Mouse (Mus musculus) urinary bladder, postnatal 10 days (tissue): ENCODE results near the gene Ryk.

ENCODE experiments used
- DNase-seq: peaks from one replicate; pipeline ENCODE4 v3.0.0; 2022; ENCODE audit warnings: low spot score

The Ryk gene

DNA sequence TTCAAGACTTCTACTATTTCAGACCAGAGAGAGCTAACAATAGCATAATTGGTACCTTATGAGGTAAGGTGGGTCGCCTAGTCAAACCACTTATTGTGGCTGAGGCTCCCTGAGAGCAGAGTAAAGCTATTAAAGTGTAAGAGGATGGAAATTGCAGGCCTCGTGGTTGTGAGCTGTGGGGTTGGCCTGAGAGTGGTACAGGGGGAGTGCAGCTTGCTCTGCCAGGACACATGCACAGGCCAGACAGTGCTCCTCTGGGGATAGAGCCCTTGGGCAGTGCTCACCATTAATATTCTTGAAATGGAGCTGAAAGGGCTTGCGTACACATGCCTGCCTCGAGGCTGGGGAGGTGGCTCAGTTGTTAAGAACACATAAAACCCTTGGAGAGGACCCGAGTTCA is 23.6 kb downstream of the Ryk start:
- no peak for DNase-seq

DNA sequence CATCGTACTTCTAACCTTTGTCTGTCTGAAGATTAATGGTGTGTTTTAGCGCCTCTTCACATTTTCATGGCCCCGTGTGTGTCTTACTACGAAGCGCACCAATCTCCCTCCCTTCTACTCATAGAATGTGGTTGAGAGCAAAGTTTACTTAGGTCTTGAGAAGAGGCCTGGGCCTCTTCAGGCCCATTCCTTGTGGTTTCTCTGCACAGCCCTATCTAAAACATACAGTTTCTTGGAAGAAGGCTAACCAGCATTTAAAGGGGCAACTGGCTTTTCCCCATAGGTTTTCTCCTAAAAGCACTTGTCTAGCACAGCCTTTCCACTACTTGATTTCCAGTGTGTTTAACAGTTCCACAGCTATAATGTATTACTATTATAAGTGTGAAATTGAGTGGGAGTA is 24.7 kb downstream of the Ryk start:
- DNase-seq, result no peak

DNA sequence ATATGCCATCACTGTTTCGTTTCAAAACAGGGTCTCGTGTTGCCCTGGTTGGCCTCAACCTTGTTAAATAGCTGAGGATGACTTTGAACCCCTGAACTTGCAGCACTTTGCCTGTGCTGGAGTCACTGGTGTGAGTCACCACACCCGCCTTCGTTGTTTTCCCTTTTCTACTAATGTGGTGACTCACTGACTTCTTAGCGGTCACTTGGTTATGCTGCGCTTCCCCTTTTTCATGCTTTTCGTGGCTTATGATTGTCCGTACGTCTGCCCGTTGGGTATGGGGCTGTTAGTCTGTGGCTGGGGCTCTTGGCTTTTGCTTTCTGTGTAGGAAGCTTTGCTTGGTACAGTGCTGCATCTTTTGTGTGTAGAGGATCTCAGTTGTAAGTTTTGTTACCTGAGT is 25.2 kb downstream of the Ryk start:
- no peak for DNase-seq

DNA sequence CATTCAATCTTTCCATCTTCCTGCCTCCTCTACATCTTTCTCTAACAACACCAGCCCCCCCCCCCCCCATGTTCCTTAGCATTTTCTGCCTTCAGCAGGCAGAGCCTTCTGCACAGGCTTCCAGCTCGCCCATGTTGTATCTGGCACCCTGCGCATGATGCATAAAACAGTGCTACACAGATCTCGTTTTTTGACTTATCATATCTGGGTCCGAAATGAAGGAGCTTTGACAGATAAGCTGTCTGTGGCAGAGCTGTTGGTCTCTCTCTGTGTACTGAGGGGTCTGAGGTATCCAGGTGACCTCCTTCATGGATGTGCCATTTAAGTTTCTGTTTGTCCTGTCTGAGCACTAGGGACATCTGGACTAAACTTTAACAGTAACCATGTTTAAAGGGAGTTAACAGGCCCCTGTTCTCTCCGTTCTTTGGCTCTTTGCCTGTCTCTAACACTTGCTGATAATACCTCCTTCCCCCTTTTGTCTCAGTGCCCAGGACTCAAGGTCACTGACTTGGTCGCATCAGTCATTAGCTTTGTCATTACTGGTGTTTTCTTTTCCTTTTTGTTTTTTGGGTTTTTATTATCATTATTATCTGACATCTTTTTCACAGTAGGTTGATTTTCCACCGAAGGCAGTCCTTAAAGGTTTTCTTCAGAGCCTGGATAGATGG is 26.2 kb downstream of the Ryk start:
- no peak for DNase-seq

DNA sequence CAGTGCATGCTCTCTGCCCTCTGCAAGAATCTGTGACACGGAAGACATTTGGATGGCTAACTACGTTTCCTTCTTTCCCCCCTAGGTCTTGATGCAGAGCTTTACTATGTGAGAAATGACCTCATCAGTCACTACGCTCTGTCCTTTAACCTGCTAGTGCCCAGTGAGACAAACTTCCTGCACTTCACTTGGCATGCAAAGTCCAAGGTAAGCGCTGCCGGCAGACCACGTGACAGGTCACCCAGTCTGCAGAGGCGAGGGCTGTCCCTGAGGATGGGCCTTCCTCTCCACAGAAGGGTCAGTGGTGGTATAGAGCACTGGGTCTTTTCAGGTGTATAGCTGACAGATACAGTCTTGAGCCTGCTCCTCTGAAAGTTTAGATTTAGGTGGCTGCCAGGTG is 27.1 kb downstream of the Ryk start:
- no peak for DNase-seq

DNA sequence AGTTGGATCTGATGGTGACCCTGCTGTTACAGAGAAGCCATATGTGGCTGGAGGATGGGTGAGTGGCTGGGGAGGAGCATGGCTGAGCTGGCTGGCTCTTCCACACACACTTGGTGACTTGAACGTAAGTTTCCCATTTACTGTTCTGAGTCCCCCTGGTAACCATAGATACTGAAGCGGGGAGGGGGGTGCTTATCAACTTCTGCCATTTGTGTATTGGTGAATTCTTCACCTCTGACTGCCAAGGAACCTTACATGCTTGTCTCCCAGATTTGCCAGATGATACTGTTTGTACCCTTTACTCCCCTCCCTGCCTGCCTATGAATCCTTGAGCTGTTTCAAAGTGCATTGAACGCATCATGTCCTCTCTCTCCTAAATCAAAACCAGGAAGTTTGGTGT is 27.5 kb downstream of the Ryk start:
- DNase-seq, result no peak

DNA sequence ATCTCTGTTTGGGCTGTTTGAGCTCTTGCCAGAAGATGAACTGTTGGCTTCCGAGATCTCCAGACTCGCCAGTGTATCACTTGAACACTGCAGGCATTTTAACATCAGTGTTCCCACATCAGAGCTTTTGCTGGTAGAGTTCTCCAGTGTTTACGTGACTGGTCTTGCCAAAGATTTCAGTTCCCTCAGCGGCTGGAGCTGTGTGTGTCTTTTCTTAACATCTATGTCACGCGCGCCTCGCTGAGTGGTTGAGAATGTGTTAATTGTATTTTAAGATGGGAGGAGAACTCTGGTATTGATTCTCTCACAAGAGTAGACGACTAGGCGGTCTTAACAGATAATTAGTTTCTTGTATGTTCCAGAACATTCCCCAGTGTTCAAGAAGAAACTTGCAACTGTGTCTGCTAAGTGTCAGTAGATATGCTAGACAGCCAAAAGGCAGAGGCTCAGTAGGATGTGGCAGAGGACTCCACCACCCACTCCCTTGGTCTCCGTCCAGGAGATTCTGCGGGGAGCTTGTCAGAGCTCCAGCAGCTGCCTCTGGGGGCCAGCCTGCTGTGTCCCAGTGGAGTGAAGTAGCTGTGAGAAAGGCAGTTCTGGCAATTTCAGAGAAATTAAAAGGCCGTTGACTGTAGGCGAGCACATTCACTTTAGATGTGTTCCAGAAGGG is 29.3 kb downstream of the Ryk start:
- no peak for DNase-seq

DNA sequence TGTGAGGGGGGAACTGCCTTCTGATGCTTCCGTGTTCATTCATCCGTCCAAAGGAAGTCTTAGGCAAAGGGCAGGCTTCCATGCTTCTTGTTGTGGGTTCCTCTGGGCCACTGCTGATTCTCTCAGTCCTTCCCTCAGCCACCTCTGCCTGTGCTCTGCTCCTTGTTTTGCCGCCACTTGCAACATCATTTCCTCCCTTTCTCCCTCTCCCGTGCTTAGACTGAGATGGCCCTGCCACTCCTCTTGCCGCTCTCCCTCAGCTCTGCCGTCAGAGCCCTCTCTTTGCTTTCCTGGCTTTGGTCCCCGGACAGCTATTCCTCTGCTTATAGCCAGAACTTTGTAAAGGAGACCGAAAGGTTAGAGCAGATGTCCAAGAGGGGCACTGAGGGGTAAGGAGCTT is 30.2 kb downstream of the Ryk start:
- no peak for DNase-seq

DNA sequence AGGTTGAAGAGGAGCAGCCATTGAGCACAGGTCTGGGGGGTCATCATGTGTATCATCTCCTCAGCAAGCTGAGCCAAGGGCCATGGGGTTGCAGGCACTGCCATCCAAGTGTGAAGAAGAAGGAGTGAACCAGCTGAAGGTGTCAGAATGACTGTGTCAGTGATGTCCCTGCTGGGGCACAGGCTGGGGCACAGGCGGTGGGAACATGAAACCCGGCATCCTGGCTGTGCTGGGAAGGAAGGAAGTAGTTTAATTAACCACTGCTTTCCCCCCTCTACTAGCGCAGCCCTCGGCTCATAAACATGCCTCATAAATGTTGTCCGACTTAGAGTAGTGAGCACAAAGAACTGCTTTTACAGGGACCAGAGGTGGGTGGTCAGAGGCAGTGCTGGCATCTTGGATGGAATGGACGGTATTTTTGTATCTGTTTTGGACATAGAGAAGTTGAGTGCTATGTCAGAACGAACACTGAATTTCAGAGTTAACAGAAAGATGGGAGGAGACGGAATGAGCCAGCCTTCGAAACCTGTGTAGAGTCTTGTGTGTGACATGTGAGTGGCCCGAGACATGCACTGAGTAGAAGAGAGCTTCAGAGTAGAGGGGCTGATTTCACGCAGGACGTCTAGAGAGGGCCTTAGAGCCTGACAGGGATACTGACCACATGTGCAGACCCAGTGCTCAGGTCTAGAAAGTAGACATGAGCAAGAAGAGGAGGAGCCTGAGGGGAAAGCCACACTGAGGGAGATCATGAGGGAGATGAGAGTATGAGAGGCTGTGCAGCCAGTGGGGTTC is 31.4 kb downstream of the Ryk start:
- DNase-seq, result no peak

DNA sequence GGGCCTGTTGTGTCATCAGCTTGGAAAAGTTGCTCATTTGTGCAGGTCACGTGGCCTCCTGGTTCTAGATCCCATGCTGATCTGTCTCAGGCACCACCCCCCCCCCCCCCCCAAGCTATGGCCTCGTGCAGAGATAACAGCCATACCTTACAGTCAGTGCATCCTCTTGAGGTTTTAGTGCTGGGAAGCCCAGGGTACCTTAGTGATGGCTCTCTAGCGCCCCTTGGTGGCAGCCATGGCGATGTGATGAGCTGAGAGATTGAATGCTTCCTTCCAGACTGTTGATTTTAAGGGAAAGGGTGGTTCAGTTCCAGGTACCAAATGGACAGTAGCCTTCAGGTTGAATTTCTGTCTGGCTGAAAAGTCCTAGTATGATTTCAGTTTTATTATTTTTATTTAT is 32.2 kb downstream of the Ryk start:
- peak; percentile 39 for DNase-seq

DNA sequence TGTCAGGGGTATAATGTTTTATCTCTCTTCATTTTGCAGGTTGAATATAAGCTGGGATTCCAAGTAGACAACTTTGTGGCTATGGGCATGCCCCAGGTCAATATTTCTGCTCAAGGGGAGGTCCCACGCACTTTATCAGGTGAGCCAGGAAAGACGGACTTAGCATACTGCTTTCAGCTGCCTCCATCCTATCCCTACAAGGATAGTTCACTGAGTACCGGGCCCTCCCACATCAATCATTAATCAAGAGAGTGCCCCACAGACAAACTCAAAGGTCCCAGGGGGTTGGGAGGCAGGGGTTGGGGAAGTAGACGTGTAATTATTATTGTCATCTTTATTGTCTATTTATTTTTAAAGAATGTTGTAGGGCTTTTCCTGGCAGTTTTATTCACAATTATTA is 32.8 kb downstream of the Ryk start:
- DNase-seq, result no peak

DNA sequence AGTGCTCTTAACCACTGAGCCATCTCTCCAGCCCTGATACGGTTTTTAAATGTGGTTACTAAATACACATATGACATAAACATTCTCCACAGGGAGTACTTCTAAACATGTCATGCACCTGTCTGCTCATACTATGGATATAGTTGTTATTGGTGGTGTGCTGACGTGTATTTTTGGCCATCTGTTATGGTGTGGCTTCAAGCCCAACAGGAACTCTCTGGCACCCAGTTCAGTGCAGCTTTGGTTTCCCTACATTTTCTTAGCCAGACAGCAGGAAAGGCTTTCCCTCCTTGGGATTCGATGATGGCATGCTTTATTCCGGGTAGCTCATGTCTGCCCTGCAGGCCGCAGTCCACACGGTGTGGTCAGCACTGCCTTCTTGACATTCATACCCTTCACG is 33.7 kb downstream of the Ryk start:
- no peak for DNase-seq

DNA sequence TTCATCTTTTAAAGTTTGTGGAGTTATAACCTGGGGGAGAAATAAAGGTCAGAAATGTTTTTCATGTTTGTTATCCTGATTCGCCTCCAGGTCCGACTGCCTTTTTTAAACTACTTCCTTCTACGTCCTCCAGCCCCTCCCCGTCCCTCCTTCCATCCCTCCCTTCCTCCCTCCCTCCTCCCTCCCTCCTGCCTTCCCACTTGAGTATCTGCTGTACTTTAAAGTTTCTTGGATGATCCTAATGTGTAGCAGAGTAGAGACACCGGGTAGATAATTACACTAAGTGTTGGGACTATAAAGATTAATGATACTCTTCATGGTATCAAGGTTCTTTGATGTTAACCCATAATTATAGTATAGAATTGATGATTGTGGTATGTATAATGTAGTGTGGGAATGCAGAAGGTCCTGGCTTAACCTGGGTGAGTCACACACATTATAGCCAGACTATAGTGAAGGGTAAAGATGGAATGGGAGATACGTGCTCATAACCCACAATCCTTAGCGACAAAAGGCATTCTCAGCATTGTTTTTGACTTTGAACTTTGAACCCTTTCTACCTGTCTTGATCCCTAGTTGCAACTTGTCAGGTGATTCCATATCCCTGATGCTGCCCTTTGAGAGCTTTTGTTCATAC is 41.5 kb downstream of the Ryk start:
- DNase-seq, result no peak

DNA sequence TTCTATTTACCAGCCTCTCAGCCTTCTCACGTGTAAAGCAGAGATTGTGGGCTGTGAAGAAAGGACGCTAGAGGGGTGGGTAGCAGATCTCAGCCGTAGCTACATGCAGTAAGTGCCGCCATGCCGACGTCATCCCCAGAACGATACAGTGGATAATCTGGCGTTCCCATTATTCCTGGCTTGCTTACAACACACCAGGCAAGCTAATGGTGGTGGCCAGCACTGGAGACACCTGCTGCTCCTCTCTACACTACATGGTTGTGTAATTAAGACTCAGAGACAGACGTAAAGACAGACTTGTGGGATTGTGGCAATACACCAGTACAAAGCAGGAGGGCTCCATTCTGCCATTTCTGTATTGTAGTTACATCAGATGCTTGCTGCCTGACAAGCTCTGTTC is 43.2 kb downstream of the Ryk start:
- DNase-seq, result no peak

DNA sequence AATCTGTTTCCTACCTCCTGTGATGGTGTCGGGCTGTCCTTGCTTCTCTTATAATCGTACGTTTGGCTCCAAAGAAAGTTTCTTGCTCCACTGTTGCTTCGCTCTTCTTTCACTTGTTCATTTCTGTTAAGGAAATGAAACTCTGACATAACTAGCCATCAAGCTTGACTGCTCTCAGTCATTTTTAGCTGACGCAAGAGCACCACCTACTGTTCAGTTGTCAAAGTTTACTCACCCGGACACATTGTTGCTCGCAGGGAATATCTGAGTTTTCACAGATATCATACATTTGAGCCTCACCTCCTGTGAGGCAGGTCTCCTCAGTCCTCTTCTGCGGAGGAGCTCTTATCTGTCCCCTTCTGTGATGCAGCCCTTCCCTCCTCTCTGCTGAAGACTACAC is 44.8 kb downstream of the Ryk start:
- DNase-seq, result no peak

DNA sequence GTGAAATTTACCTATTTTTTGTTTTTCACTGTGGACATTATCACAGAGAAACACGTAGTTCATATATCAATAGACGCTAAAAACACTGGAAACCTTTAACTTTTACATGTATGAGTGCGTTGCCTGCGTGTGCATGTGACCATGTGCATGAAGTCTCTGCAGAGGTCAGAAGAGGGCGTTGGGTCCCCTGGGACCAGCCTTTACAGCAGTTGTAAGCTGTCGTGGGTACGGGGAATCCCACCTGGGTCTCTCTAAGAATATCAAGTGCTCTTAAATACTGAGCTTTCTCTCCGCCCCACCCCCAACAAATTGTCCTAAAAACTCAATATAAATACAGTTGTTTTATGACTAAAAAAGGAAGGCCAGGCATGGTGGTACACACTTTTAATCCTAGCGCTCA is 50.0 kb downstream of the Ryk start:
- no peak for DNase-seq

DNA sequence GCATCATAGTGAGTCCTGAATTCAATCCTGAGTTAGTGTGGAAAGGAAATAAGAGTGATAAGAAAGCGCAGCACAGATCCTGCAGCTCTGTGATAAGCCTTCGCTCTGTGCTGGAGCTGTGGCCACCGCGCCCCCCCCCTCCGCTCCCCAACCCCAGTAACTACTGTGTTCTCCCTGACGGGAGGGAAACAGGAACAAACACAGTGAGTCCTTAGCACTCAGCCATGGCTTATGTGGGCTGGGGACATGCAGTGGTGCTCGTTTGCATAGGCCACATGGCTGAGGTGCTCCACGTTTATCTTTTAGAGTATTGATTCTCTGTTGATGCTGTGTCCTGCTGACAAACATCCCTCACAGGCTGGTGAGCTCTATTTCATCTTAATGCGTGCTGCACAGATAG is 55.4 kb downstream of the Ryk start:
- DNase-seq, result no peak

DNA sequence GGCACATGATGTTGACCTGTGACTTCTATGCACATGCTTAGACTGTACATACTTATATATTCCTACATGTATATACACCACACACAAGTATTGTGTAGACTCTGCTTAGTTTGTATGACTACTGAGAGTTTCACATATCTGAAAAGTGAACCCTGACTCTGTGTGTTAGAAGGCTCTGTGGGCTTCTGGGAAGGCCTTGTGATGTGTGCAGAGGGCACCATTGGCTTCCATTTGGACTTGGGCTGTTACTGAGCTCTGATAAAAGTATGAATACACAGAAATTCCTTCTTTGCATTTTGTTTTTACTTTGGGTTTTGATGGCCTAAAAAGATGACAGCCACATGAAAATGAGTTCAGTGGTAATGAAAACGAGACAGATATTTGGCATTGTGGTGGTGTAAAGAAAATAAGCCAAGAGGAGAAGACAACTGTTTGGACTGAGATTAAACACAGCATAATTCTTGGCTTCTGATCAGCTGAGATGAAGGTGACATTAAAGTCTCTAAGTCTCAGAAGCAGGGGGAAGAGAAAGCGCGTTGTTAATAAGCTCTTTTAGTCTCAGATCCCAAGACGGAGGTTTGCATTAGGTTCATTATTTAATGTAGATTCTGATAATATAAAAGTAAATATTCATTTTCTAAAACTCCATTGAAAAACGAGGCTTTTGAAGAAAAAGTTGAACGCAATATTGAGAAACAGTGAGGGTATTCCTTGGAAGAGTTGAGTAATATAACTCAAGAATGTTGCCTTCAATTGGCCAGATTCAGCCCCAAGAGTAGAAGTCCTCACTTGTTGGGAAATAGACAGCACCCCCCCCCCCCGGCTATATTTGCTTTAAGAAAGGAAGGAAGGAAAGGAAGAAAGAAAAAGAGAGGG is 58.0 kb downstream of the Ryk start:
- no peak for DNase-seq

DNA sequence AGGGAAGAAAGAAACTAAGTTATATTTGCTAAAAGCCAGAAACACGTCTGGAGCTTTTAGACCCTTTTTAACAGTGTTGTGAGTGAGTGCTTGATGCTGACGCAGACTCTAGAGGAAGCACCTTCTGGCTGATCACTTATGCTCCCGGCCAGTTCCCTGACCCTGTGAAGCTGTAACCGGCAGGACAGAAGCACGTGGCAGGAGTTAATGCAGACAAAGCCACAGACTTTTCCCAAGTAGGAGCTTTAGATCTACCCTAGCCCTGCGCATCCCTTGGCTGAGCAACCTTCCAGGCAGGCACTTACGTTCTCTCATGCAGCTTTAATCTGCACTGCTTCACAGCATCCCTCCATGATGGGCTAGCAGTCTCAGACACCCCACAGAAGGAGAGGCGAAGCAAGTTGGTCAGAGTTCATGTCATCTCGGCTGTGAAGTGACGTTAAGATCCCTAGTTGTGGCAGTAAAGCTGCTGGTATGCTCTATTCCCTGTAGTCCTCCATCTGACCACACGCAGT is 58.7 kb downstream of the Ryk start:
- no peak for DNase-seq

DNA sequence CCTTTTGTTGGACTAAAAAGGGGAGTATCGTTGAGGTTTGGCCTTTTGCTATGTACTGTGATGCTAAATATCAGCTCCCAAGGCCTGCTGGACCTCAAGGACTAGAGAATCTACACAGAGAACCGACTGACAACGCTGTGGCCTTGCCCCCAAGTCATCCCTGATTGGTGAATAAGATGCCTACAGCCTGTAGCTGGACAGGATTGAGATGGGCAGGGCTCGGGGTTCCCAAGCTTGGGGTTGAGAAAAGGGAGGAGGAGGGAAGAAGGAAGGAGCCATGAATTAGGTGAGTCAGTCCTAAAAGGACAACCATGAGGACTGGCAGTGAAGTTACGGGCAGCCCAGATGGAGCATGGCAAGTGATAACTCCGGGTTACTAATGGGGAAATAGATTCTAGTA is 65.2 kb downstream of the Ryk start:
- DNase-seq, result no peak

DNA sequence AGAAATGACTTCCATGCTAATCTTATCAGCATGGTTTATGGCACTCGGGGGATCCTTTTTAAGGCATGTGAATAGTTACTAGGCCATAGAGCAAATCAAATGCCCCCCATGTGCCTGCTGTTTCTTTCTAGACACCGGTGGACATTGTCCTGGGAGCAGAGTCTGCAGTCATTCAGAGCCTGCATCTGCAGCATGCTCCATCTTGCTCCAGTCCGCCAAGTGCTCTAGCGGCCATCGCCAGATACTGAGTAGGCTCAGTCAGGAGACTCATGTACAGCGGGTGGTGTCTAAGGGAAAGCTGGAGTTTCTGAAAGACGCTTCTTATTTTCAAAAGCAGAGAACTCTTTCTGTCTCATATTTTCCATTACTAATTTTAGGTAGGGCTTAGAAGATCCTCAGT is 67.6 kb downstream of the Ryk start:
- DNase-seq, result no peak

DNA sequence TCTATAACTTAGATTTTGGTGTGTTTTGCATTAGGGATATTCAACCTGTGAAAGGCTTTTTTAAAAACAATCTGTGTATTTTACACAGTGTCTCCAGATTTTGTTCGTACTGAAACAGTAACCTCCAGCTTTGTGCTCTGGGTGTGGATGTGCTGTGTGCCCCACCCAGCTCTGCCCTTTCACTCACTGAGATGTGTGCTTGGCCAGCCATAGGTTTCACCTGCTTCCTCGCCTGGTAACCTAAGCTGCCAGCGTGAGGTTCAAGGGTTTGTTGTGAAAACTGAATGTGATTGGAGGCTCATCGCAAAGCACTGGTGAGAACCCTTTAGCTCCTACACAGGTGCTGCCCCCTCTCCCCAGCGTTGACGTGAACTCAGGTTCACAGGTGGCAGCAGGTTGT is 70.2 kb downstream of the Ryk start:
- DNase-seq, result no peak
